In the genomic region with DNA sequence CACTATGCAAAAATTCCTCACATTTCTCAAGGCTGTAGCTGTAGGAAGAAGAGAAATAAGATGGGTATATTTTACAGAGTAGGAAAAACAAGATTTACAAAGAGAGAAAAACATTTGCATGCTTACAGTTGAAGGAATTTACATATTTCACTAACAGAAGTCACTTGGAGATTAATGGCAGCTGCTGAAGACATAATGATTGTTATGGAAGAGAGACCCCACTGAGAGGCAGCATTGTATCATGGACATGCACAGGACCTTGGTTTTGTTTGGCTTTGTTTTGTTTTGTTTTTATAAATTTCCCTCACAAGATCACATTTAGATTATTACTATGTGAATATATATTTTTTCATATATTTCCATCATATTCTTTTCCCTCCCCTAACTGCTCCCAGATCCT, we compare ENCODE assay signal across 26 mouse cellular contexts.
DNase-seq lines count a peak whose midpoint lies in the region; ATAC-seq and TF ChIP-seq lines count a peak whose summit lies in the region.
"Had no signal": no experiment of that assay in that cellular context is flagged by ENCODE, and none has a peak within 500 bp of the region (broad histone marks: within the 10 kb centered on the region; RNA-seq: fewer than 3 reads in every experiment).

No protein-coding gene starts in this region.

- no peak overlapping the region for H3K4me2 ChIP-seq in intestine, postnatal 0 days (replicated peaks; ENCODE audit: low read depth)
- no peak overlapping the region for H3K4me2 ChIP-seq in intestine, embryonic 16.5 days (ENCODE audit: low read depth, low read length)
- H3K4me2 ChIP-seq in lung, postnatal 0 days (replicated peaks; ENCODE audit: low read depth, low read length): no peak overlapping the region
- H3K4me2 ChIP-seq: hindbrain, embryonic 15.5 days; liver, embryonic 12.5 days; midbrain, embryonic 12.5 days; neural tube, embryonic 15.5 days had no signal

- no peak overlapping the region for H3K9ac ChIP-seq in intestine, postnatal 0 days (ENCODE audit: low read depth, low read length)
- no peak overlapping the region for H3K9ac ChIP-seq in intestine, embryonic 16.5 days (ENCODE audit: low read depth, low read length)
- no peak overlapping the region for H3K9ac ChIP-seq in lung, postnatal 0 days (replicated peaks; ENCODE audit: low read depth)
- H3K9ac ChIP-seq: hindbrain, embryonic 15.5 days; liver, embryonic 12.5 days; liver, postnatal 0 days; midbrain, embryonic 12.5 days; neural tube, embryonic 15.5 days had no signal

- no peak for DNase-seq in gastrocnemius, adult 2 months
- no peak for DNase-seq in gastrocnemius, postnatal 4 days (ENCODE audit: low spot score in 2 of 2)
- peak; percentile 27 for DNase-seq in lung, postnatal 0 days (ENCODE audit: low spot score)
- DNase-seq in lung, adult 2 months: no peak
- no peak for DNase-seq in spleen, postnatal 14 days (ENCODE audit: low spot score in 2 of 2)
- DNase-seq: adrenal gland, postnatal 10 days; cerebellum, adult 11 months; cerebellum, adult 9-10 months; cerebellum, postnatal 36 days; gastrocnemius, postnatal 36 days; kidney, adult 8-10 months; kidney, postnatal 14 days; left cerebral cortex, postnatal 4 days; liver, postnatal 0 days; retina, postnatal 1 day; right cerebral cortex, postnatal 14 days; thymus, adult 18-20 months; thymus, postnatal 25 days had no signal

- TF ChIP-seq POLR2A in lung, adult 2 months (IDR thresholded peaks at IDR 0.05; ENCODE audit: borderline replicate concordance, extremely low read depth, low read depth, low read length): no peak

- H3K27ac ChIP-seq in gastrocnemius, adult 2 months: no peak overlapping the region
- H3K27ac ChIP-seq in intestine, postnatal 0 days (ENCODE audit: low read depth, low read length): no peak overlapping the region
- H3K27ac ChIP-seq in intestine, embryonic 16.5 days (ENCODE audit: low read length): no peak overlapping the region
- no peak overlapping the region for H3K27ac ChIP-seq in lung, postnatal 0 days (ENCODE audit: low read length)
- H3K27ac ChIP-seq: hindbrain, embryonic 15.5 days; liver, embryonic 12.5 days; midbrain, embryonic 12.5 days; neural tube, embryonic 15.5 days had no signal

- TF ChIP-seq CTCF in gastrocnemius, adult 2 months (IDR thresholded peaks at IDR 0.05): peak; percentile 6; the same call in 1 of the 2 replicates
- TF ChIP-seq CTCF in intestine, postnatal 0 days (IDR thresholded peaks at IDR 0.05; ENCODE audit: low read depth): peak; percentile 33
- TF ChIP-seq CTCF in lung, postnatal 0 days (IDR thresholded peaks at IDR 0.05): peak; percentile 49
- TF ChIP-seq CTCF in lung, adult 2 months (IDR thresholded peaks at IDR 0.05; ENCODE audit: insufficient read depth, low read length): no peak

- no peak for ATAC-seq in intestine, postnatal 0 days
- no peak for ATAC-seq in intestine, embryonic 16.5 days
- no peak for ATAC-seq in lung, postnatal 0 days
- ATAC-seq: forebrain, embryonic 14.5 days; liver, embryonic 12.5 days; liver, postnatal 0 days; Patski had no signal

- no peaks in the 10 kb centered on the region for H3K36me3 ChIP-seq in intestine, postnatal 0 days (ENCODE audit: control insufficient read depth, insufficient read depth)
- no peaks in the 10 kb centered on the region for H3K36me3 ChIP-seq in intestine, embryonic 16.5 days (ENCODE audit: control insufficient read depth, insufficient read depth, low read length)
- H3K36me3 ChIP-seq in lung, postnatal 0 days (ENCODE audit: insufficient read depth, low read length): no peaks in the 10 kb centered on the region
- H3K36me3 ChIP-seq: hindbrain, embryonic 15.5 days; liver, embryonic 12.5 days; midbrain, embryonic 12.5 days; neural tube, embryonic 15.5 days had no signal

- no peak for TF ChIP-seq EP300 in lung, postnatal 0 days (IDR thresholded peaks at IDR 0.05)

- no peaks in the 10 kb centered on the region for H3K4me1 ChIP-seq in intestine, postnatal 0 days (replicated peaks; ENCODE audit: control insufficient read depth, insufficient read depth, low read length)
- H3K4me1 ChIP-seq in intestine, embryonic 16.5 days (ENCODE audit: control insufficient read depth, insufficient read depth, low read length): no peaks in the 10 kb centered on the region
- no peaks in the 10 kb centered on the region for H3K4me1 ChIP-seq in lung, postnatal 0 days (ENCODE audit: insufficient read depth, low read depth, low read length)
- H3K4me1 ChIP-seq in lung, adult 2 months (ENCODE audit: control insufficient read depth, insufficient read depth, low read length): no peaks in the 10 kb centered on the region
- H3K4me1 ChIP-seq: hindbrain, embryonic 15.5 days; liver, embryonic 12.5 days; midbrain, embryonic 12.5 days; neural tube, embryonic 15.5 days had no signal

- intact Hi-C loops in gastrocnemius, adult 2 months (cut with DNase I): no loop called here

- H3K9me3 ChIP-seq in intestine, postnatal 0 days (ENCODE audit: control insufficient read depth): no peaks in the 10 kb centered on the region
- H3K9me3 ChIP-seq in intestine, embryonic 16.5 days (ENCODE audit: control insufficient read depth, low read length): no peaks in the 10 kb centered on the region
- no peaks in the 10 kb centered on the region for H3K9me3 ChIP-seq in lung, postnatal 0 days (ENCODE audit: low read length)
- H3K9me3 ChIP-seq: hindbrain, embryonic 15.5 days; liver, embryonic 12.5 days; midbrain, embryonic 12.5 days; neural tube, embryonic 15.5 days had no signal

- no peak overlapping the region for H3K4me3 ChIP-seq in gastrocnemius, adult 2 months
- no peak overlapping the region for H3K4me3 ChIP-seq in intestine, postnatal 0 days (ENCODE audit: low read depth, low read length)
- no peak overlapping the region for H3K4me3 ChIP-seq in intestine, embryonic 16.5 days (ENCODE audit: low read length)
- H3K4me3 ChIP-seq in lung, postnatal 0 days (ENCODE audit: low read depth, low read length): no peak overlapping the region
- no peak overlapping the region for H3K4me3 ChIP-seq in lung, adult 2 months (replicated peaks; ENCODE audit: extremely low read depth, low read depth, low read length)
- H3K4me3 ChIP-seq: hindbrain, embryonic 15.5 days; liver, embryonic 12.5 days; midbrain, embryonic 12.5 days; neural tube, embryonic 15.5 days had no signal

- no peaks in the 10 kb centered on the region for H3K27me3 ChIP-seq in intestine, postnatal 0 days (replicated peaks; ENCODE audit: control insufficient read depth, insufficient read depth, low read length)
- no peaks in the 10 kb centered on the region for H3K27me3 ChIP-seq in intestine, embryonic 16.5 days (replicated peaks; ENCODE audit: control insufficient read depth, insufficient read depth, low read length)
- no peaks in the 10 kb centered on the region for H3K27me3 ChIP-seq in lung, postnatal 0 days (replicated peaks; ENCODE audit: insufficient read depth, low read length)
- H3K27me3 ChIP-seq: hindbrain, embryonic 15.5 days; liver, embryonic 12.5 days; midbrain, embryonic 12.5 days; neural tube, embryonic 15.5 days; Patski had no signal
